Mouse (Mus musculus) CH12.LX (cell line): ENCODE results near the gene Tle2.

Experiments
- CTCF ChIP-seq, 2 experiments: IDR thresholded peaks in 1 of 2; conservative IDR thresholded peaks in 1 of 2; 2 replicates each; pipeline ENCODE4 v1.5.1; 2011 to 2012; ENCODE audit warnings: low read depth in 2 of 2, low read length in 2 of 2, improper control_type of control experiment in 1 of 2, inconsistent platforms in 1 of 2, mild to moderate bottlenecking in 1 of 2, moderate library complexity in 1 of 2
- EP300 ChIP-seq: IDR thresholded peaks from 2 replicates; pipeline ENCODE4 v1.6.1; 2011; ENCODE audit warnings: low read length, improper control_type of control experiment
- JUND ChIP-seq: conservative IDR thresholded peaks from 2 replicates; pipeline ENCODE4 v1.6.1; 2011; ENCODE audit warnings: low read depth, low read length, improper control_type of control experiment
- MXI1 ChIP-seq: IDR thresholded peaks from 2 replicates; pipeline ENCODE4 v1.6.1; 2011; ENCODE audit warnings: mild to moderate bottlenecking, low read depth, low read length, improper control_type of control experiment

DNA sequence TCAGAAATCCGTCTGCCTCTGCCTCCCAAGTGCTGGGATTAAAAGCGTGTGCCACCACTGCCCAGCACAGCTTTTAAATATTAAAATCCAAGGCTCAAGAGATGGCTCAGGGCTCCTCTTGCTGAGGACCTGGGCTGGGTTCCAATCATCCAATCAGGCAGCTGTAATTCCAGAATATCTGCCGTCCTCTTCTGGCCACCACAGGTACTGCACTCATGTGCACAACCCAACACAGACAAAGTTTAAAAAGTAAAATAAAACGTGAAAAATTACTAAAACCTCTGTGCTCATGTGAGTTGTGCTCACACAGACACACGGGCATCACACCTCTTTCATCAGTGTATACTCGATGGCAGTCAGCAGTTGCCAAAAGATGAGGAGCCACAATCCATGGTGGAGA lies 37.6 kb upstream of the Tle2 start:
- TF ChIP-seq MXI1 (no peak), CTCF (conservative IDR thresholded peaks at IDR 0.05 in 1 of 2, IDR thresholded peaks at IDR 0.05 in 1 of 2; ENCODE audit: low read depth in 2 of 2, low read length in 2 of 2) (peak; percentile 54 to 76), JUND (no peak), EP300 (no peak)
